Mouse (Mus musculus) liver, embryonic 14.5 days (tissue): Measurements from ENCODE around the gene Itga7.

Experiments
- CTCF ChIP-seq: IDR thresholded peaks from 2 replicates; pipeline ENCODE4 v1.5.1; 2016; ENCODE audit warnings: antibody characterized with exemption, low read depth, control low read depth
- EP300 ChIP-seq: IDR thresholded peaks from 2 replicates; pipeline ENCODE4 v1.6.1; 2016; ENCODE audit warnings: antibody characterized with exemption, low read depth

GRCm38 (mm10) chr10:128896807-128897206, 36.8 kb upstream of the Itga7 start:
- no peak for TF ChIP-seq EP300
- TF ChIP-seq CTCF = no peak
